Mouse (Mus musculus): ENCODE results near the gene Adgre5.

The Adgre5 gene

GRCm38 (mm10) chr8:83684517-83684916, 56.6 kb downstream of the Adgre5 start:
- DNase-seq (ENCODE audit: low read depth) = no peak

DNA sequence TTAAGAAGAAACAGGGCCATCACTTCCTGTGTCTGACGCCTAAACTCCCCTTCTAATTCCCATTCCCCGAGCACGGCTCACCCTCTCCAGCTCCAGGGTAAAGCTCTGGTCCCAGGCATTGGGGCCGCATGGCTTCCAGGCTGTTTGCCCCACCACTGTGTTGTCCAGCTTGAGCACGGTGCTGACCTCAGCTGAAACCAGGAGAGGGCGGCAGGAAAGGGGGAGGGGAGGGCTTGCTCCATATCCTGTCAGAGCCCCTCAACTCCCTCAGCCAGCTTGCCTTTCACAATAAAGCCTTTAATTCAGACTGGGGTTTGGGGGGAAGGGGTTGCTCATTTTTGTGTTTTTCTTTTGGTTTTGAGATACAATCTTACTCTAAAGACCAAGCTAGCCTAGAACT, 60.0 kb downstream of the Adgre5 start:
- no peak for DNase-seq (ENCODE audit: low read depth)

DNA sequence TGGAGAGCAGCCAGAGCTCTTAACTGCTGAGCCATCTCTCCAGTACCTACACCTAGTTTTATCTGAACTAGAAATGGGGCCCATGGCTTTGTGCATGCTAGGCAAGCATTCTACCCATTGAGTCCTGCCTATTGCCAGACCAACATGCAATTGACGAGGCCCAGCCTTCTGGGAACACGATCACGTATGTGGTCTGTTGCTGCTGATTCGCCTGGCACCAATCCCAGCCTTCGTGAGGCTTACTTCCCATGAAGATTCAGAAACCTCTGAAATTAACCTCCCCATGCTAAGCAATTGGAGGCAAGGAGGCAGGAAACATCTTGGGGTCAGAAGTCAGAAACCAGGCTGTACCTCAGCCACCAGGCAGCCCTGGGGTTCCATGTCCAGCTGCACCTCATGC, 60.5 kb downstream of the Adgre5 start:
- DNase-seq (ENCODE audit: low read depth) = no peak

DNA sequence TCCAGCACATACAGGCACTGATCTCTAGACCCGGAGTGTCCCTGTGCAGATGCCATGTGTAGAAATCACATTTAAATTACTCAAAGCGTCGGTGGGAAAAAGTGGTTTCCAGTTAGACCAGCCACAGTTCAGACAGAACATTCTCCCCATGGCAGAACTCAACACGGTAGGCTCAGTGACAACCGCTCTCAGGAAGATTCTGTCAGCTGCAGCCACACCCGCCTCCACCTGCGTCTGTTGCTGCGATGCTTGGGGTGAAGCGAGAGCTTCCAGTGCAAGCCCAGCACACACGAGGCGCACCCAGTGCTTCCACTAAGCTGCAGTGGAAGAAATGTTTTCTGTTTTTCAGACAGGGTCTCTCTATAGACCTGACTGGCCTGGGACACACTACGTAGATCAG, 61.3 kb downstream of the Adgre5 start:
- no peak for DNase-seq (ENCODE audit: low read depth)

DNA sequence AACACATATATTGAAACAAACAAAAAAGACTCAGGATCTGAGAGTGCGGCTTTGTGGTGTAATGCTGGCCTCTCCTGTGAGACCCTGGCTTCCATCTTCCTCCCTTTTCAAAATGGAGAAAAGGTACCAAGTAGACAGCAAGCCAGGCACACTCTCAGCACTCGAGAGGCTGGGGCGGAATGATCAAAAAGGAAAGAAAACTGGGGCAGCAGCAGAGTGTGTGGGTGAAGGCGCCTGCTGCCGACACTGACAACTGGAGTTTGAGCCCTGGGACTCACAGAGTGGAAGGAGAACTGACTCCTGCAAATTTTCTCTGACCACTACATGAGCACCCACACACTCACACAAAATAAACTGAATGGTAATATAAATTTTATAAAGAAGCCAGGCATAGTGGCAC, 66.6 kb downstream of the Adgre5 start:
- DNase-seq (ENCODE audit: low read depth) = no peak
